Mouse (Mus musculus) thymus, postnatal 0 days (tissue): ENCODE data around the gene Hist1h2bf. TPM values are rescaled to one million over a fixed set of nuclear protein-coding genes. Genes with fewer than 3 reads are reported as not detected.
A peak's percentile ranks its signal among the peaks of the same experiment; 100 is the strongest.

Experiments used
- DNase-seq: peaks from one replicate; pipeline ENCODE4 v3.0.0-alpha.2; 2015; ENCODE audit warnings: low spot score
- microRNA-seq: library from miRNA; unstranded; fragments of <30 nt; microRNA quantifications from one replicate; pipeline ENCODE4, GENCODE M21; 2016; ENCODE audit warnings: borderline number of aligned reads
- polyA plus RNA-seq: library from polyadenylated mRNA; unstranded; fragments of >200 nt; fragmentation: Nextera tagmentation; extraction: Ambion mirVana; gene quantifications from 2 replicates; pipeline ENCODE4 v1.2.1, GENCODE M21; 2015

Hist1h2bf gene
- polyA plus RNA-seq, 1 experiment from 2014 or later = 39.0 TPM

DNA sequence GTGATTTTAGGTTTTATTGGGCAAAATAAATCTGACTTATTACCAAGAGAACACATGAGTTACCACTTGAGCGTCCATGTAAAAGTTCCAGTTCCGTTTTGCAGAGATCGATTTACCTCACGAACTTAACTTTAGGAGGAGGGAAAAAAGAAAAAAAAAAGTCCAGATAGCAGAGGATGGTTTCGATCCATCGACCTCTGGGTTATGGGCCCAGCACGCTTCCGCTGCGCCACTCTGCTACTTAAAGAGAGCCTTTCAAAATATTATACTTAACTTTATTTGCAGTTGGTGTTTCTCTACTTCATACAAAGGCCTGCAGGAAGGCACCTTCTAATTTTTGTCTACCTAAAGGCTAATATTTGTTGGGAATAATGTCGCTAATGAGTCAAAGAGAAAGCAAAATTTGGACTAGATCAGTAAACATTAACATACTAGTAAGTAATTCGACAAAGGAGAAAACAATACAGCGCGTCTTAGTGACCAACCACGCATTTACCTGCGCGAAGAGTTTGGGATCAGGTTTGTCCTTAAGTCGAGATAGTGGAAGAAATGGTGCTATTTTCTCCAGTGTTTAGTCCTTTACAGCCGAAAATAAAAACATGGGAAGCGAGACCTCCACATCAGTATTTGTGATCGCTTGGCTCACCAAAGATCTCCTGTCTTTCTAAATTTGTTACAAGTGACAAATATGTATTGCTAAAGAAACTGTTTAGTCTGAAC, 43.7 kb downstream of the Hist1h2bf start:
- DNase-seq = peak; percentile 83

DNA sequence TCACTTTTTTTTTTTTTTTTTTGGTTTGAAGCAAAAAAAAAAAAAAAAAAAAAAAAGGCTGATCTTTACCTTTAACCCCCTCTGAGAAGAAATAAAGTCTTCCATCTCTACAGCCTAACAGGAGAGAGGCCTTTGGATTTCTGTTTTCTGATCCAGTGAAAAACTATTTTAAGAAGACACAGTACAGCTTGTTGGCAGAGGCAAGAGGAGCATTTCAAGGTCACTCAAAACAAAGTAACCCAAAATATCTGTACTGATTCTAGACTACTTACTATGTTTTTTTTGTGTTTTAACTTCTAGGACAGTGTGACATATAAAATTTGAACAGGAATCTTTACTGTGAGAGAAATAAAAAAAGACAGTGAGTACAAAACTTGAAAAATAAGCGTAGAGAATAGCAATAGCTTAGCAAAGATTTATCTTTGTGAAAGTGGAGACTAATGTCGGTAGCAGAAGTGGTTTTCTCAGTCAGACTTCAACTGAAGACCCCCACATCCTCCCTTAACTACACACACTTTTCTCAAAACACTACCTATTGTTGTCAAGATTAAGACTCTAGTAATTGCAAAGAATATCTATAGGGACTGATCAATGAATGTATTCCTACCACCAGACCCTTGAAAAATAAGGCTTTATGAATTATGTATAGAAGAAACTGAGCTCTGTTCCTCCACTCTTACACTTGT, 44.4 kb downstream of the Hist1h2bf start:
- DNase-seq = no peak

DNA sequence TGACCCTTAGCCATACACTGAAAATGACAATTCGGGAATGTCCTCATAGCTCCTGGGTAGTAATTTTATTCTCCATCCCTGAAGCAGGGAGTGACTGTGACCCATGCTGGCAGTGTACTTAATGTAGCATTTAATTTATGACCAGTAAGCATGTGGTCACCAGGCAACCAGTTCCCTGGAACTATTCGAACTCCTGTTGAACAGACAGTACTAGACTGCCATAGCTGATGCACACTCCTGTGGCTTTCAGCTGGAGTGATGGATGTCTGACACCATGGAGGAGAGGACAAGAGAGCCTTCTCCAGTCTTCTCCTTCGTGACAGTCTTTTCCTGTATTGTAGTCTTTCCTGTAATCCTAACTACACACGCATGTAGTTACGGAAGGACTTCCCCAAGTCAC, 45.0 kb downstream of the Hist1h2bf start:
- no peak for DNase-seq

DNA sequence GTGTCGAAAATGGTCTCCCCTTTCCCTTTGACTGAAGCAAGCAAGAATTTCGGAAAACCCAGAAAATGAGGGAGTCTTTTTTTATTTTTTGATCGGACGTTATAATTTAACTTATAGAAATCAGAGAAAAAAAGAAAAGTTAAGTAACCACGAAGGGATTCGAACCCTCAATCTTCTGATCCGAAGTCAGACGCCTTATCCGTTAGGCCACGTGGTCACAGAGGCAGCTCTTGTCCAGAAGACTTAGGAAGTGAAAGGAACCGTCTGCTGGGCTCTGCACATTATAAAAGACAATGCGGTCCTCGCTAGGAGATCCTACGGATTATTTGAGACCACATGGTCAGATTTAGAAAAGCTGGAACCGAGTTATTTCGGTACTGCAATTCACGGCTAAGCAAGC, 47.7 kb downstream of the Hist1h2bf start:
- peak; percentile 95 for DNase-seq

DNA sequence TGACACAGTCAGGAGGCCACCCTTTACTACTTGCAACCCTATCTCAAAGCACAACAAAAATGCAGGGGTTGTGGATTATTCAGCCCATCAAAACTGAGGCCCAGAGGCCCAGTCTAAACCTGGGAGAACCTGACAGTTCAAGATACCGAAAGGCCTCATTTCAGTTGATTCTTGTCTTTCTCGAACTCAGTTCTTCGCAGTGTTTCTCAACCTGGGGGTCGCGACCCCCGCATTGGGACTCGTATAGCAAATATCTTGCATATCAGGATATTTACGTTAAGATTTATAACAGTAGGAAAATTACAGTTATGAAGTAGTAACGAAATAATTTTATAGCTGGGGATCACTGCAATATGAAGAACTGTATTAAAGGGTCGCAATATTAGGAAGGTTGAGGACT, 48.1 kb downstream of the Hist1h2bf start:
- no peak for DNase-seq

DNA sequence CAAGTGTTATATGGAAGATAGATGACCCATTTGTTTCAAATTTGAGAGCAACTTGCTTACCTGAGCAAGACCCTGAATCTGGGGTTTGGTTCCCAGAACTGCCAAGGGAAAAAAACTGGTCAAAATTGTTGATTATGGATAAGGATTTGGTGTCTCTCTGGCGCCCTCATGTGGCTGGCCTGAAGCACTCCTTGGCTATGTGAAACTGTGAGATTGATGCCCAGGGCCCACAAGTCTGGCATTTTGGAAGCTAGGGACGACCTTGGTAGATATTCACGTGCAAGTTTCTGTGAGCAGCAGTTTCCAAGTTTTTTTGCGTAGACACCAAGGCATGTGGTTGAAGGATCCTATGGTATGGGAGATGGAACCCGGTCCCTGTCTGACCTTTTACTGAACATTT, 49.3 kb downstream of the Hist1h2bf start:
- DNase-seq = peak; percentile 80

DNA sequence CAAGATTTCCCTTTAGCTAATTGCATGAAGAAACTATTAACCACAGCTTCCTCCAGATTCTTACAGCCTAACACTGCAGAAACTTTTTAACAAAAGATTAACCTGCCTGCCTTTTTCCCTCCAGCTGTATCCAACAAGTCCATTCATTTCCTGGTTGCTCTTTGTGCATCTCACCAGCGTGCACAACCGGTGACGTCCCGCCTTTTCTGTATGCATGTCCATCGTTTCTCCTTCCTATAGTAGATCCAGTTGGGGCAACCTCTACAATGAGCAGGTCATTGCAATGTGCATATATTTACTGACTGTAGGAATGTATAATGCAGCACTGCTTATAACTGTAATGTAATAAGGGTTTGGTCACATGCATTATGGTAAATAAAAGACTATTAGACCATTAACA, 50.0 kb downstream of the Hist1h2bf start:
- no peak for DNase-seq

Small RNA genes lying within 50 kb of the gene (microRNA-seq; reads per million reads assigned to microRNA genes)
- gene Gm44297 = not detected
- not detected for gene Gm44359
- gene Gm44394 = not detected

Other genes starting within 250 kb of the Hist1h2bf start
- gene Zfp322a, start 205.0 kb downstream of the Hist1h2bf start, polyA plus RNA-seq = 33.0 and 34.5 TPM in 2 replicates
- gene Abt1, start 150.3 kb downstream of the Hist1h2bf start, polyA plus RNA-seq = 13.8 and 15.1 TPM in 2 replicates
- gene Btn1a1, start 108.3 kb downstream of the Hist1h2bf start, polyA plus RNA-seq = 0.17 and 0.27 TPM in 2 replicates
- 0.65 and 0.85 TPM in 2 replicates for gene Btn2a2, start 85.3 kb downstream of the Hist1h2bf start, polyA plus RNA-seq
- gene Hist1h4h, start 43.1 kb downstream of the Hist1h2bf start, polyA plus RNA-seq = 24.2 and 31.5 TPM in 2 replicates
- 32.3 and 49.5 TPM in 2 replicates for gene Hist1h2af, start 40.3 kb downstream of the Hist1h2bf start, polyA plus RNA-seq
- 27.6 and 43.7 TPM in 2 replicates for gene Hist1h3g, start 38.8 kb downstream of the Hist1h2bf start, polyA plus RNA-seq
- gene Hist1h2bh, start 30.8 kb downstream of the Hist1h2bf start, polyA plus RNA-seq = 1.6 and 1.9 TPM in 2 replicates
- gene Hist1h3f, start 30.1 kb downstream of the Hist1h2bf start, polyA plus RNA-seq = 4.8 and 9.0 TPM in 2 replicates
- gene Hist1h4f, start 22.5 kb downstream of the Hist1h2bf start, polyA plus RNA-seq = 8.9 and 17.7 TPM in 2 replicates
- gene Hist1h1d, start 20.9 kb downstream of the Hist1h2bf start, polyA plus RNA-seq = 1.1 and 1.3 TPM in 2 replicates
- gene Hist1h3e, start 11.8 kb downstream of the Hist1h2bf start, polyA plus RNA-seq = 16.5 and 20.8 TPM in 2 replicates
- 198 and 214 TPM in 2 replicates for gene Hist1h2ae, start 3.0 kb downstream of the Hist1h2bf start, polyA plus RNA-seq
- 32.3 and 46.0 TPM in 2 replicates for gene Hist1h2bg, start 2.8 kb downstream of the Hist1h2bf start, polyA plus RNA-seq
- 7.2 and 11.3 TPM in 2 replicates for gene Hist1h2ad, start 185 bp upstream of the Hist1h2bf start, polyA plus RNA-seq
- gene Hist1h3d, start 1.6 kb upstream of the Hist1h2bf start, polyA plus RNA-seq = 9.4 and 13.3 TPM in 2 replicates
- gene Hist1h4d, start 7.4 kb upstream of the Hist1h2bf start, polyA plus RNA-seq = 273 and 292 TPM in 2 replicates
- 1.5 and 2.5 TPM in 2 replicates for gene Hist1h2be, start 46.9 kb upstream of the Hist1h2bf start, polyA plus RNA-seq
- gene Hist1h1e, start 48.4 kb upstream of the Hist1h2bf start, polyA plus RNA-seq = 33.4 and 35.1 TPM in 2 replicates
- gene Hist1h2ac, start 109.8 kb upstream of the Hist1h2bf start, polyA plus RNA-seq = 1.6 and 2.0 TPM in 2 replicates
- gene Hist1h2bc, start 110.0 kb upstream of the Hist1h2bf start, polyA plus RNA-seq = 61.5 and 62.8 TPM in 2 replicates
- not detected in 2 replicates for gene Hist1h1t, start 121.6 kb upstream of the Hist1h2bf start, polyA plus RNA-seq
- 22.4 and 29.5 TPM in 2 replicates for gene Hist1h4c, start 124.3 kb upstream of the Hist1h2bf start, polyA plus RNA-seq
- 9.4 and 9.7 TPM in 2 replicates for gene Hfe, start 136.7 kb upstream of the Hist1h2bf start, polyA plus RNA-seq
- 37.5 and 44.7 TPM in 2 replicates for gene Hist1h1c, start 164.6 kb upstream of the Hist1h2bf start, polyA plus RNA-seq
- 32.0 and 33.1 TPM in 2 replicates for gene Hist1h3c, start 171.4 kb upstream of the Hist1h2bf start, polyA plus RNA-seq
- gene Hist1h2bb, start 172.5 kb upstream of the Hist1h2bf start, polyA plus RNA-seq = 10.8 and 12.6 TPM in 2 replicates
- 144 and 155 TPM in 2 replicates for gene Hist1h2ab, start 176.9 kb upstream of the Hist1h2bf start, polyA plus RNA-seq
- gene Hist1h3b, start 178.1 kb upstream of the Hist1h2bf start, polyA plus RNA-seq = 45.8 and 78.0 TPM in 2 replicates
- gene Hist1h4b, start 182.8 kb upstream of the Hist1h2bf start, polyA plus RNA-seq = 15.5 and 15.6 TPM in 2 replicates
- gene Hist1h4a, start 187.0 kb upstream of the Hist1h2bf start, polyA plus RNA-seq = 1.4 and 3.5 TPM in 2 replicates
- gene Hist1h3a, start 188.2 kb upstream of the Hist1h2bf start, polyA plus RNA-seq = 42.0 and 56.6 TPM in 2 replicates
- 15.8 and 27.4 TPM in 2 replicates for gene Hist1h1a, start 189.5 kb upstream of the Hist1h2bf start, polyA plus RNA-seq
- gene Trim38, start 195.7 kb upstream of the Hist1h2bf start, polyA plus RNA-seq = not detected in 2 replicates
- gene Slc17a2, start 232.8 kb upstream of the Hist1h2bf start, polyA plus RNA-seq = 0.04 TPM in 1 of 2 replicates, not detected in the other